Mouse (Mus musculus) embryonic stem cell, embryonic (primary cell): ENCODE measurements around the gene Ccno.

ENCODE experiments used
- CTCF ChIA-PET, 4 experiments: fragments of 300-600 bp in 2 of 4; fragments of 350-600 bp in 2 of 4; sonication (Branson Sonifier 250); formaldehyde crosslinking; loops; one replicate each; lab custom pipeline; 2022; ENCODE audit warnings: inconsistent platforms in 2 of 4; lab: Charles Lee
- POLR2A ChIA-PET, 4 experiments: fragments of 300-600 bp in 2 of 4; fragments of 350-600 bp in 2 of 4; sonication (Branson Sonifier 250); formaldehyde crosslinking; loops; one replicate each; lab custom pipeline; 2022; ENCODE audit warnings: antibody characterized with exemption in 4 of 4, inconsistent platforms in 1 of 4; lab: Charles Lee

Ccno gene

DNA sequence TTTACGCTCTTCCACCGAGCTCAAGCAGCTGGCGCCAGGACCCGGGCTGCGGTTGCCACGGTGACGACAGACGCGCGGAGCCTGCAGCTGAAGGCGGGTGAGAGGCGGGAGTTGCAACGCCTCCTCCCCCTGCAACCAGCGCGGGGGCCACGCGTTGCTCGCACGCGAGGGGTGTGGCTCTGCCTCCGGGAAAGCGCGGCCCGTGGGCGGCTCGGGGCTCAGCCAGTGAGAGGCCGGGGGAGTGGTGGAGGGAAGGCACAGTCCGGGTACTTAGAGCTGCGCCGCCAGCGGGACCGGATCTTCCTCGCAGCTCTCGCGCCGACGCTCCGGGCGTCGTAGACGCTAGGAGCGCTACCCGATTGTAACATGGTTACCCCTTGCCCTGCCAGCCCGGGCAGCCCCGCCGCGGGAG lies at the start of gene Ccno:
Gene Ccno (plus strand): TSS at position 271 of the 412 bp plus-strand sequence.
- ChIA-PET CTCF (interaction anchor here in 3 of 4 experiments (0.5 to 2.0 kb wide), 6 partner anchors 11 to 123 kb away, joined by 3 to 12 read pairs (median 4); partner anchors contain the start of genes Cdc20b (in 1 of the 3), Dhx29 (in 1 of the 3), Gpx8 (in 1 of the 3) and Mtrex (in 1 of the 3)), POLR2A (interaction anchor here (0.6 to 4.2 kb wide), 22 partner anchors 9 to 1083 kb away, joined by 3 to 24 read pairs (median 5); partner anchors contain the start of genes Cdc20b (in 2 of the 4), Dhx29 (in 2 of the 4), Gpx8 (in 2 of the 4) and Mtrex (in 2 of the 4))

DNA sequence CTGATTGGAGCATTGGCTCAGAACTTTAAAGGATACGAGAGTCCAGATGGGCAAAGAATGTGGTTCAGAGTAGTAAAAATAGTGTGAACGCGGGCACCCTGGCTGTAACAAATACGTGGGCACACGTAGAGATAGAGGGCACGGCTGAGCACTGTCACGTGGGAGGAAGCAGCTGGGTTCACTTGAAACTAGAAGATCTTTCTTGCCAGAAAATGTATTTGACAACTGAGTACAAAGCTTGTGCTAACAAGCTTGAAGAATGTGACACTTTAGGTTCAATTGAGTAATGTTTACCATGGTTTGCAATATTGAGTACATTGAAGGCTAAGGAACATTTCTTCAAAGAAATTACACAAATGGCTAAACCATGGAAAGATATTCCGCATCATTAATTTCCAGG lies 49.5 kb upstream of the Ccno start:
- POLR2A ChIA-PET: interaction anchor here in 2 of 4 experiments (0.6 to 1.6 kb wide), 3 partner anchors 10 to 108 kb away, joined by 3 to 7 read pairs (median 3); partner anchors contain the start of genes Dhx29 (in 1 of the 2), Gpx8 (in 1 of the 2) and Mtrex (in 1 of the 2)
- CTCF ChIA-PET: no interaction called here

DNA sequence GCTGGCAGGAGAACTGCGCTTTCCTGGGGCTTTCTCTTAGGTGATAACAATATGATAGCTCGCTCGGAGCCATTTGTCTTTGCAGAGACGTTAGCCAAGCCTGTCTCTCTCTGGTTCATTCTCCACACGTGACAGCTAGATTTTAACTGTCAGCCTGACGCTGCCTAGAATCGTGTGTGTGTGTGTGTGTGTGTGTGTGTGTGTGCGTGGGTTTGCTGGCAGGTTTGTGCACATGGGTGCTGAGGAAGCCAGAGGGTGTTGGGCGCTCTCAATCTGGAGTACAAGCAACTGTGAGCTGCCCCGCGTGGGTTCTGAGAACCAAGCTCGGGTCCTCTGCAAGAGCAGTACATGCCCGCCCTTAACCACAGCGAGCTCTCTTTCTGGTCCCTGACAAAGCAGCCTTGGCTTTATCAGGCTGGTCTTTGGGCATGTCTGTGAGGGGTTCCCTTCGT lies 45.7 kb upstream of the Ccno start:
- ChIA-PET POLR2A (interaction anchor here in 3 of 4 experiments (0.6 to 2.3 kb wide), 12 partner anchors 10 to 74 kb away, joined by 3 to 23 read pairs (median 5); partner anchors contain the start of genes Dhx29 (in 2 of the 3) and Mtrex (in 2 of the 3)), CTCF (interaction anchor here in 1 of 4 experiments (0.6 to 1.0 kb wide), 2 partner anchors 18 to 32 kb away, joined by 3 read pairs; no protein-coding TSS in a partner anchor)

DNA sequence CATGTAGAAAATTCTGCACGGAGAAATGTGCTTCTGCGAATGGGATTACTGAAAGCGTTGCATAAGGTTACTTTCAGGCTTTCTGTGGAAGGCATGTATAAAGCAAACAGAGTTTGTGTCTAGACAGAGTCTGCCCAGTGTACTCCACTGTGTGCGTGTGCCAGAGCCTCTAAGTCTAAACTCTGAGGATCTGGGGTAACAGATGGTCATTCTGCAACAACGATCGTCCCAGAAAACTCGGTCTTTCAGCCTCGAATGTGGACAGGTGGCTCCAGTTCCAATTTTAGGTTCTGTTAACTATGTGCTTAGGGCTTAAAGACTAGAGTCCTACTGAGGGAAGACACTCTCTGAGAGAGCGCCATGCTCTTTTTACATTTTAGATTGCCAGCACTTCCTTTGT lies 42.3 kb upstream of the Ccno start:
- ChIA-PET POLR2A (interaction anchor here in 1 of 4 experiments (0.9 to 1.2 kb wide), 2 partner anchors 17 to 32 kb away, joined by 3 read pairs; no protein-coding TSS in a partner anchor), CTCF (interaction anchor here in 1 of 4 experiments (0.7 kb wide), 1 partner anchor 327 kb away, joined by 3 read pairs; no protein-coding TSS in a partner anchor)

DNA sequence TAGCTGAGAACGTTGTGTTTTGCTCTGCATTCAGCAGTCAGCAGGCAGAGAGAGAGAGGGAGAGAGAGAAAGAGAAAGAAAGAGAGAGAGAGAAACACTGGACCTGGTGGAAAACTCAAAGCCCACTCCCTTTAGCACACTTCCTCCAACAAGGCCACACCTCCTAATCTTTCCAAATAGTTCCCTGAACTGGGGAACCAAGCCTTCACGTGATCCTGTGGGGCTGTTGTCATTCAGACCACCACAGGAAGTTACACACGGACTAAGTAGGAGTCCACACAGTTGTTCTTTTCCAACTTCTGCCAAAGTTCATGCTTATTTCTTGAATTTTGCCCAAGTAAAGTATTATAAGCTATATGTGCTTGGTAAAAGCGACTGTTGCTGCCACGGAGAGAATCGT lies 41.7 kb upstream of the Ccno start:
- ChIA-PET CTCF (interaction anchor here in 1 of 4 experiments (0.7 kb wide), 1 partner anchor 327 kb away, joined by 3 read pairs; no protein-coding TSS in a partner anchor), POLR2A (interaction anchor here in 1 of 4 experiments (1.1 kb wide), 1 partner anchor 19 kb away, joined by 5 read pairs; the partner anchor contains the start of genes Dhx29 and Mtrex)

DNA sequence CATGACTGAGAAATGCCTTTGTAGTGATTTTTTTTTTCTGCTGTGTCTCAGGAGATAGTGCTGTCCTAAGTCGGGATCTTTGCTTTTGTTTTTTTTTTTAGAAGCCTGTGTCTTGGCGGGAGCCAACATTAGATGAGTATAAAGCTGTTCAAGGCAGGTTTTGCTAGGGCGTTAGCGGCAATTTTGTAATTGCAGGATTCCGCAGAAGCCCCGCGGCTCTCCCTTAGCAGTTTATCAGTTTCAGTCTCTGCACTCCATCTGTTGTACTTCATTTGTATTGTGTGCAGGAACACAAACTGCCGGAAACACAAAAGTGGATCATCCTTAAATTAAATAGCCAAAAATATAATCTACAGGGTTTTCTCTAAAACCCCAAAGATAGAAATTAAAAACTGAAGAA lies 33.5 kb upstream of the Ccno start:
- CTCF ChIA-PET: no interaction called here
- POLR2A ChIA-PET: interaction anchor here in 2 of 4 experiments (0.6 to 1.1 kb wide), 2 partner anchors 12 to 27 kb away, joined by 3 to 7 read pairs; no protein-coding TSS in a partner anchor

DNA sequence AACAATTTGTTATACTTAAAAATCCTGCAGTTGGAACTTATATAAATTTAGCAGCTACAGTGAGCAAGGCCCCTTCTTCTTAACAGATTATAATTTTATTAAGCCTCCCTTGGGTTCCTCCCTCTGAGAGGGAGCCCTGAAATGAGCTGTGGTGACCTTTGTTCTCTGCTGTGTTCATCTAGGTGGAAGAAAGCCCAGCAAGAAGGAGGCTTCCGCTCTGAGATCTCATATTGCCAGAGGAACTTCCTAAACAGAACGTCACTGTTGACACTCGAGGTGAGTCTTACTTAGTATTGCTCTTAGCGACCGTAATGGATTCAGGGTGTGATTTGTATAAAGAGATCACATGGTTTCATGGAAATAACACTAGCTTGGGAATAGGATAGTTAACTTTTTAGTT lies 24.5 kb upstream of the Ccno start:
- CTCF ChIA-PET: interaction anchor here in 1 of 4 experiments (0.7 kb wide), 1 partner anchor 474 kb away, joined by 3 read pairs; no protein-coding TSS in a partner anchor
- POLR2A ChIA-PET: interaction anchor here in 1 of 4 experiments (1.2 kb wide), 1 partner anchor 25 kb away, joined by 3 read pairs; the partner anchor contains the start of gene Ccno

DNA sequence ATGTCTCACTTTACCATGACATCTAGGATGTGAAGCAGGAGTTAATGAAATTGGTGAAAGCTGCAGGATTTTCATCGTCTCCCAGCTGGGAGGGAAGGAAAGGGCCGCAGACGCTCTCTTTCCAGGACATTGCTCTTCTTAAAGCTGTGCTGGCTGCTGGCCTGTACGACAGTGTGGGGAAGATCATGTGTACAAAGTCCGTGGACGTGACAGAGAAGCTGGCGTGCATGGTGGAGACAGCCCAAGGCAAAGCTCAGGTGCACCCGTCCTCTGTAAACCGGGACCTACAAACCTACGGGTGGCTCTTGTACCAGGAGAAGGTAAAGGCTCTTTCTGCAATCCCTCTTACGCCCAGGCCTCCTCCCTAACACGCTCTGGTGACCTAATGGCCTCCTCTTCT lies 23.2 kb upstream of the Ccno start:
- ChIA-PET CTCF (interaction anchor here in 1 of 4 experiments (0.7 kb wide), 1 partner anchor 37 kb away, joined by 3 read pairs; the partner anchor contains the start of genes Dhx29 and Mtrex), POLR2A (interaction anchor here in 3 of 4 experiments (0.8 to 1.3 kb wide), 3 partner anchors 17 to 25 kb away, joined by 3 read pairs; partner anchors contain the start of gene Ccno (in 1 of the 3))

DNA sequence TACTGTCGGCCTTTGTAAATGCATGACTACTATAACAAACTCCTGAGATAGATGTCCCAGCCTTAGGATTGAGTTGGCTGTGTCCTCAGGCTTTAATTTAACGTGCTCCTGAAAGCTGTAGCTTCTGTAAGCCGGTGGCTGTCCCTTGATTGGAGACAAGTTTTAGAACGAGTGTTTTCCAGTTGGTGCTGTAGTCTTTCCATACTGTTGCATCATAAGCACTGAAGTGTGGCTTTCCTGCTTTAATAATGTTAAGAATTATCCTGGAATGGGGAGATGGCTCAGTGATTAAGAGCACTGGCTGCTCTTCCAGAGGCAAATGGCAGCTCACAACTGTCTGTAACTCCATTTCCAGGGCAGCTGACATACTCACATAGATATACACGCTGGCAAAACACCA lies 20.3 kb upstream of the Ccno start:
- ChIA-PET CTCF (no interaction called here), POLR2A (interaction anchor here in 1 of 4 experiments (0.8 kb wide), 1 partner anchor 40 kb away, joined by 4 read pairs; the partner anchor contains the start of genes Dhx29 and Mtrex)

DNA sequence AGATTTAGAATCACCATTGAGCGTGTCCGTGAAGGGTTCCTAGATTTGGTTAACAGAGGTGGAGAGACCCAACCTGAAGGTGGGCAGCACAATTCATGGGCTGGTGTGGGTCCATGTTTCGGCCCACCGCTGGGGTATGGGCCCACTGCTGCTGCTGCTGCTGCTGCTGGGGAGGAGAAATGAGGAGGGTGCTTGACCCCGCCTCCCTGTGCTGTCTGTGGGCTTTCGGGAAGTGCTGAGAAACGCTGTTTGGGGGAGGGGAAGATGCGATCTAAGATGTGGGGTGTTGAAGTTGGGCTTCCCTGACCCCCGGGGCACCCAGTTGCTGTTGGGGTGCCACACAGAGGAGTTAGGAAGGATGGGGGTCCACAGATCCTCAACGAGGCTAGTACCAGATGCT lies 10.9 kb upstream of the Ccno start:
- POLR2A ChIA-PET: interaction anchor here in 1 of 4 experiments (1.2 to 2.6 kb wide), 2 partner anchors 9 to 11 kb away, joined by 3 to 12 read pairs; partner anchors contain the start of gene Ccno
- CTCF ChIA-PET: interaction anchor here in 2 of 4 experiments (0.5 to 0.6 kb wide), 2 partner anchors 643 to 1431 kb away, joined by 3 to 4 read pairs; no protein-coding TSS in a partner anchor

DNA sequence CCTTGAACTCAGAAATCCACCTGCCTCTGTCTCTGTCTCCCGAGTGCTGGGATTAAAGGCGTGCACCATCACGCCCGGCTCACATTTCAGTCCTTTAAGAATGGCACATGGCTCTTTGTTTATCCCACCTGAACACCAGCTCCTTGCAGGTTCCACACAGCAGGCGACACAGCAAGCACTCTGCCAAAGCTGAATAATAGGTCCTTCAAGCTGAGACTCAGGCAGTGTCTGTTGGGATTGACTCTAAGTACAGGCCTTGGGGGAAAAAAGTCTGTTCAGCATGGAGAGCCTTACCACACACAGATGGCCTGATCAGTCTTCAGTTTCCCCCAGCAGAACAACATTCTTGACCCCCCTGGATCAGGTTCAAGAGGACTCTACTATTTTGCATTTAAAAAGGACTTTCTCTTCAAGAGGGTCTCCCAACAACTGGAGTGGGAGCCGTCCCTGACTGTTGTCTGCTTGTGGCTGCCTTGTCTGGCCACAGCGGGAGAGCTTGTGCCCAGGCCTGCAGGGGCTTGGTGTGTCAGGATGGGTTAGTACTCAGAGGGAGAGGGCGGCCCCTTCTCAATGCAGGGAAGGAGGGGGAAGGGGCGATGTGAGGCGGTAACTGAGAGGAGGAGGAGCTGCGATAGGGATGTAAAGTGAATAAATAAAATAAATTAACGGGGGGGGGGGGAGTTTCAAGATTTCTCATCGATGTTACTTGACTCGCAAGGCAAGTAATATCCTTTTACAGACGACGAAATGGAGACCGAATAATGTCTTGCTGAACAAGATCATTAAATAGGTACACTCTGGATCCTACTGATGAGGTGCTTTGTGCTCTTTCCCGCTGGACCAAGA lies 1.8 kb upstream of the Ccno start:
- ChIA-PET POLR2A (interaction anchor here (0.5 to 3.7 kb wide), 9 partner anchors 9 to 239 kb away, joined by 3 to 24 read pairs (median 4); partner anchors contain the start of genes Dhx29 (in 2 of the 4), Mtrex (in 2 of the 4) and Cdc20b (in 1 of the 4)), CTCF (interaction anchor here in 3 of 4 experiments (0.6 to 1.5 kb wide), 8 partner anchors 8 to 969 kb away, joined by 3 to 9 read pairs (median 4); partner anchors contain the start of gene Mcidas (in 1 of the 3))

DNA sequence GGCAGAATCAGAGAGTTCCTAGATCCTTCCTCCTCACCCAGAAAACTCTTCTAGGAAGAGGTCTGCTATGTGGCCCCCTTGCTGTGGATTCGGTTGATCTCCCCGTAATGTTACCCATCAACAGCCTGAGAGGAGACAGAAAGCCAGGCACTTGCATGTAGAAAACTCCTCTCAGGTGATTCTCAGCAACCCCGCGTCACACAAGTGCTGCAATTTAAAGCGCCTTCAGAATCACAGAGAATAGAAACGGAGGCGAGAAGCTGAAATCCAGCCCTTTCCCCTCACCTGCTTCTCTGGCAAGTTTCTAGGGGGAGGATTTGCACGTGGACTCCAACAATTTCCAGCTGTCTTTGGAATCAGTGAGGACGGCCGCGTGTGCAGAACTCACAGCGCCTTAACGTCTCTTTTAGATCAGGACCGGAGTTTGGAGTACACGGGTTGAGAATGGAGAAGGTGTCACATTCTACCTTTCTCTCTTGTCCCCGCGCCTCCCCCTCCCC lies 1.1 kb upstream of the Ccno start:
- CTCF ChIA-PET: interaction anchor here in 2 of 4 experiments (0.8 to 2.0 kb wide), 4 partner anchors 8 to 49 kb away, joined by 3 to 12 read pairs (median 6); partner anchors contain the start of gene Cdc20b (in 1 of the 2)
- POLR2A ChIA-PET: interaction anchor here (0.5 to 4.2 kb wide), 14 partner anchors 10 to 240 kb away, joined by 3 to 24 read pairs (median 8); partner anchors contain the start of genes Cdc20b (in 2 of the 4), Dhx29 (in 2 of the 4), Mtrex (in 2 of the 4) and Plpp1 (in 1 of the 4)

DNA sequence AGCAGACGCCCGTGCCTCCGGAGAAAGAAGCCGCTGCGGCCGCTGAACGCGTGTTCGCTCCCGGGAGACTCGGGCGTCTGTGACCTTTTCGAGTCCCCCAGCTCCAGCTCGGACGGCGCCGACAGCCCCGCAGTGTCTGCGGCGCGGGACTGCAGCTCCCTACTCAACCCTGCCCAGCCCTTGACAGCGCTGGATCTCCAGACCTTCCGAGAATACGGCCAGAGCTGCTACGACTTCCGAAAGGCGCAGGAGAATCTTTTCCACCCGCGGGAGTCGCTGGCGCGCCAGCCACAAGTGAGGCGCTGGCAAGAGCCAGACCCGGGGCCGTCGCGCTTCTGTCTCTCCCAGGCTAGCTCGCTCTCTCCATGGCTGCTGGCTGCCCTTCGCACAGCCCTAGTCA lies 389 bp downstream of the Ccno start:
- POLR2A ChIA-PET: interaction anchor here in 3 of 4 experiments (0.6 to 4.2 kb wide), 18 partner anchors 10 to 572 kb away, joined by 3 to 24 read pairs (median 6); partner anchors contain the start of genes Cdc20b (in 2 of the 3), Dhx29 (in 2 of the 3), Mtrex (in 2 of the 3) and Gpx8 (in 1 of the 3)
- CTCF ChIA-PET: interaction anchor here in 3 of 4 experiments (0.5 to 2.6 kb wide), 7 partner anchors 11 to 314 kb away, joined by 3 to 12 read pairs (median 4); partner anchors contain the start of genes Cdc20b (in 1 of the 3), Dhx29 (in 1 of the 3), Gpx8 (in 1 of the 3) and Mtrex (in 1 of the 3)

DNA sequence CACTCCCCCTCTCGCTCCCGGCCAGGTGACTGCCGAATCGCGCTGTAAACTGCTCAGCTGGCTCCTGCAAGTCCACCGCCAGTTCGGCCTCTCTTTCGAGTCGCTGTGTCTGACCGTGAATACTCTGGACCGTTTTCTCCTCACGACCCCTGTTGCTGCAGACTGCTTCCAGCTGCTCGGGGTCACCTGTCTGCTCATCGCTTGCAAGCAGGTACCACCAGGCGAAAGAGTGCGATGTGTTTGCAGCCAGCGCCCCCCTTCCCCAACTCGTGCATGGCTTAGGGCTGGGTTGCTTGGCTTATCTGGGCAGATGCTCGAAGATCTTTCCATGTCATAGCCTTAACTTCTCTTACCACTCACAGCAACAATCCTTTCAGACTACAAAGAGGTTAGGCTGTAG lies 1.3 kb downstream of the Ccno start:
- ChIA-PET CTCF (interaction anchor here in 1 of 4 experiments (1.2 to 2.6 kb wide), 2 partner anchors 10 to 315 kb away, joined by 5 to 8 read pairs; no protein-coding TSS in a partner anchor), POLR2A (interaction anchor here in 3 of 4 experiments (0.6 to 4.2 kb wide), 13 partner anchors 9 to 823 kb away, joined by 3 to 18 read pairs (median 8); partner anchors contain the start of genes Cdc20b (in 1 of the 3), Dhx29 (in 1 of the 3) and Mtrex (in 1 of the 3))

DNA sequence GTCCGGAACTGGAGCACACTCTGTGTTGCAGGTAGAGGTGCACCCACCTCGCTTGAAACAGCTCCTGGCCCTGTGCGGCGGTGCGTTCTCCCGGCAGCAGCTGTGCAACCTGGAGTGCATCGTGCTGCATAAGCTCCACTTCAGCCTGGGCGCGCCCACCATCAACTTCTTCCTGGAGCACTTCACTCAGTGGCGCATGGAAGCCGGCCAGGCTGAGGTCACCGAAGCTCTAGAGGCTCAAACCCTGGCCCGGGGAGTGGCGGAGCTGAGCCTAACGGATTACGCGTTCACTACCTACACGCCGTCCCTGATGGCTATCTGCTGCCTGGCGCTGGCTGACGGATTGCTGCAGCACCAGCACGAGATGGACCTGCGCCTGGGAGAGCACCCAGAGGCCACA lies 1.9 kb downstream of the Ccno start:
- ChIA-PET CTCF (interaction anchor here in 3 of 4 experiments (0.5 to 2.6 kb wide), 4 partner anchors 9 to 316 kb away, joined by 3 to 11 read pairs (median 6); no protein-coding TSS in a partner anchor), POLR2A (interaction anchor here in 3 of 4 experiments (0.6 to 4.2 kb wide), 12 partner anchors 8 to 189 kb away, joined by 3 to 18 read pairs (median 4); partner anchors contain the start of genes Cdc20b (in 1 of the 3), Dhx29 (in 1 of the 3), Mtrex (in 1 of the 3) and Plpp1 (in 1 of the 3))

DNA sequence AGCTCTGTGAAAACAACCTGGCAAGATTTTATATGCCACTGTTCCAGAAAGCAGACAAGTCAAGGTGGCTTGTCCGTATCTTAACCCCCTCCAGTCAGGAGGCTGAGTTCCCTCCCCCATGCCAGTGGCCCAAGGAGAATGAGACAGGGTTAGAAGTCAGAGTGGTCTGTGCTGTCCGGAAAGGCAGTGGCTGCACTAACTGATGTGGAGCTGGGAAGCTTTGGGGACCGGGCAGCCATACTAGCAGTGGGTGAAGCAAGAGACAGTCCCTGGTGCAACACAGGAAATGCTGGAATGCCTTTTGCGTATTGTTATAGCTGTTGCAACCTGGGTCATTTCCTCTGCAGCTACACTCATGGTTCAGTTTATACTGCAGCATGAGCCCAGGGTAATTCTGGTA lies 2.7 kb downstream of the Ccno start:
- CTCF ChIA-PET: interaction anchor here in 2 of 4 experiments (0.6 to 2.6 kb wide), 3 partner anchors 47 to 316 kb away, joined by 3 to 8 read pairs (median 7); no protein-coding TSS in a partner anchor
- POLR2A ChIA-PET: interaction anchor here in 2 of 4 experiments (1.7 to 4.2 kb wide), 4 partner anchors 8 to 63 kb away, joined by 5 to 18 read pairs (median 10); partner anchors contain the start of genes Cdc20b (in 1 of the 2), Dhx29 (in 1 of the 2) and Mtrex (in 1 of the 2)
